Mouse (Mus musculus) liver, embryonic 11.5 days (tissue): ENCODE measurements around the gene Gpr157. TPM values are rescaled to one million over a fixed set of nuclear protein-coding genes. Genes with fewer than 3 reads are reported as not detected.

ENCODE experiments used
- ATAC-seq: fragments of 200-750 bp; cut with Nextera tagmentation; replicated peaks from 2 replicates; pipeline ENCODE4 v1.8.0; 2017; ENCODE audit warnings: moderate number of reproducible peaks, mild to moderate bottlenecking, moderate TSS enrichment, moderate library complexity; ENCODE audit not compliant: low FRiP score
- DNase-seq: peaks from one replicate; pipeline ENCODE4 v3.0.0-alpha.2; 2017; ENCODE audit warnings: low spot score
- H3K27ac ChIP-seq: fragments of 300-500 bp; sonication (generic); 2 replicates; pipeline ENCODE4 v1.5.1; 2014; ENCODE audit warnings: mild to moderate bottlenecking, low read depth, low read length, control low read depth
- H3K27me3 ChIP-seq: fragments of 300-500 bp; sonication (generic); replicated peaks from 2 replicates; pipeline ENCODE4 v1.6.1; 2014; ENCODE audit warnings: low read length, mixed read lengths; ENCODE audit not compliant: control insufficient read depth, insufficient read depth
- H3K36me3 ChIP-seq: fragments of 300-500 bp; sonication (generic); 2 replicates; pipeline ENCODE4 v1.6.1; 2014; ENCODE audit warnings: mild to moderate bottlenecking, low read length, moderate library complexity, mixed read lengths; ENCODE audit not compliant: control insufficient read depth, insufficient read depth
- H3K4me1 ChIP-seq: fragments of 300-500 bp; sonication (generic); replicated peaks from 2 replicates; pipeline ENCODE4 v1.6.1; 2014; ENCODE audit warnings: low read length, mixed read lengths; ENCODE audit not compliant: control insufficient read depth, insufficient read depth
- H3K4me2 ChIP-seq: fragments of 300-500 bp; sonication (generic); 2 replicates; pipeline ENCODE4 v1.6.1; 2014; ENCODE audit warnings: mild to moderate bottlenecking, control low read depth, moderate library complexity
- H3K4me3 ChIP-seq: fragments of 300-500 bp; sonication (generic); 2 replicates; pipeline ENCODE4 v1.5.1; 2014; ENCODE audit warnings: low read depth, low read length, control low read depth
- H3K9ac ChIP-seq: fragments of 300-500 bp; sonication (generic); 2 replicates; pipeline ENCODE4 v1.6.1; 2014; ENCODE audit warnings: low read depth, low read length, control low read depth
- H3K9me3 ChIP-seq: fragments of 300-500 bp; sonication (generic); 2 replicates; pipeline ENCODE4 v1.6.1; 2016; ENCODE audit warnings: low read length, inconsistent platforms, mixed read lengths; ENCODE audit not compliant: control insufficient read depth
- WGBS: fragments of 180-500 bp; shearing (Covaris S2); extraction: QIAGEN DNeasy Blood & Tissue Kit; methylation state at CpG from one replicate; pipeline ENCODE4 v1.1.7; 2014; 5-methylcytosine and 5-hydroxymethylcytosine counted together
- polyA plus RNA-seq: library from polyadenylated mRNA; unstranded; fragments of >200 nt; fragmentation: Nextera tagmentation; extraction: Ambion mirVana; gene quantifications from 2 replicates; pipeline ENCODE4 v1.2.1, GENCODE M21; 2014

Gpr157 gene
- polyA plus RNA-seq, 1 experiment from 2014 or later: 0.29 TPM

- no peaks in the 10 kb centered on the region for H3K4me1 ChIP-seq
- ATAC-seq (no peak), DNase-seq (no peak)
- peaks cover 5% of the 10 kb centered on the region; the same call in 1 of the 2 replicates for H3K27me3 ChIP-seq
- H3K4me2 ChIP-seq: no peak overlapping the region
- no peaks in the 10 kb centered on the region for H3K36me3 ChIP-seq
- 56% methylated on average over 2 of the region's 2 CpGs for WGBS
- H3K9ac ChIP-seq: no peak overlapping the region
- H3K9me3 ChIP-seq: no peaks in the 10 kb centered on the region
- no peak overlapping the region for H3K27ac ChIP-seq
- H3K4me3 ChIP-seq: no peak overlapping the region
Measured at GRCm38 (mm10) chr4:150078646-150079045, 8.5 kb upstream of the Gpr157 start.

DNA sequence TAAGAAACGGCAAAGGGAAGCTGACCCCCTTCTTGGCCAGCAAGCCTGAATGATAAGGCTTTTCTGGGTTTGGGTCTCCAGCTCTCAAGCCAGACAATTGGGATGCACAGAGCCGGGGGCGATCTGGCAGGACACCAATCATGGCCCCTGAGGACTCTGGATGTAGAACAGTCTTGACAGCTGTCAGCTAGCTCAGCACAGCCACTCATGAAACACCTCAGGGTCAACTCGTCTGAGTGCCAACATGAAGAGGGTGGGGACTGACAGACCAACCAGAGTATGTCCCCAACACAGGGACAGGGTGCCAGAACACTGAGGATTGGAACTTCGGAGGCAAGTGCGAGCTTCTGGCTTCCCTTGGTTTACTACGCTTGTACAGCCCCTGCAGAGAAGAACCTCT, 7.9 kb upstream of the Gpr157 start:
- ATAC-seq (no peak), DNase-seq (no peak)
- 70% methylated on average over 7 of the region's 7 CpGs for WGBS
- Histone ChIP-seq H3K4me2 (no peak overlapping the region), H3K27ac (no peak overlapping the region), H3K4me3 (no peak overlapping the region), H3K27me3 (peaks cover 5% of the 10 kb centered on the region; the same call in 1 of the 2 replicates), H3K36me3 (no peaks in the 10 kb centered on the region), H3K9me3 (no peaks in the 10 kb centered on the region), H3K4me1 (no peaks in the 10 kb centered on the region), H3K9ac (no peak overlapping the region)

GRCm38 (mm10) chr4:150080330-150080967, 6.7 kb upstream of the Gpr157 start:
- DNase-seq: no peak
- WGBS: 83% methylated on average over 11 of the region's 11 CpGs
- Histone ChIP-seq H3K4me2 (no peak overlapping the region), H3K27ac (no peak overlapping the region), H3K27me3 (peaks cover 5% of the 10 kb centered on the region; the same call in 1 of the 2 replicates), H3K9me3 (no peaks in the 10 kb centered on the region), H3K36me3 (no peaks in the 10 kb centered on the region), H3K4me1 (no peaks in the 10 kb centered on the region), H3K4me3 (no peak overlapping the region), H3K9ac (no peak overlapping the region)
- no peak for ATAC-seq

DNA sequence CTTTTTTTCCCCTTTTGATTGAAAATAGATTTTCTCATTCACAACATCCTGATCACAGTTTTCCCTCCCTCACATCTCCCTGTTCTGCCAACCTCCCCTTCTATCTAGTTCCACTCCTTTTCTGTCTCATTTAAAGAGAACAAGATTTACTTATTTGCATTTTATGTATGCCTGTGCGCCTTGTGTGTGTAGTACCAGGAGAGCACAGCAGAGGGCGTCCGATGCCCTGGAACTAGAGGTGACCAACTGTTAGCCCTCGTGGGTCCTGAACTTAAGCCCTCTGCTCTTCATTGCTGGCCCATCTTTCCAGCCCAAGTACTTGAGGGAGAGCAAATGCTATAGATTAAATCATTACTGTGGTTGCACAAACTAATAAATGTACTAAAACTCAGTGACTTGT, 1.8 kb upstream of the Gpr157 start:
- Histone ChIP-seq H3K4me1 (peaks cover 6% of the 10 kb centered on the region; the same call in 1 of the 2 replicates), H3K9ac (no peak overlapping the region), H3K36me3 (no peaks in the 10 kb centered on the region), H3K4me2 (no peak overlapping the region), H3K4me3 (no peak overlapping the region), H3K27ac (no peak overlapping the region), H3K27me3 (peaks cover 26% of the 10 kb centered on the region), H3K9me3 (no peaks in the 10 kb centered on the region)
- ATAC-seq (no peak), DNase-seq (no peak)
- 66% methylated on average over 4 of the region's 4 CpGs for WGBS

- DNase-seq (no peak), ATAC-seq (no peak)
- Histone ChIP-seq H3K27ac (no peak overlapping the region), H3K4me1 (peaks cover 6% of the 10 kb centered on the region; the same call in 1 of the 2 replicates), H3K4me3 (peak overlapping the region; percentile 64), H3K4me2 (peak overlapping the region; percentile 100), H3K9ac (no peak overlapping the region), H3K9me3 (no peaks in the 10 kb centered on the region), H3K27me3 (peaks cover 37% of the 10 kb centered on the region), H3K36me3 (no peaks in the 10 kb centered on the region)
- WGBS: 5% methylated on average over 7 of the region's 7 CpGs
Measured at GRCm38 (mm10) chr4:150086841-150087160, 364 bp upstream of the Gpr157 start.

DNA sequence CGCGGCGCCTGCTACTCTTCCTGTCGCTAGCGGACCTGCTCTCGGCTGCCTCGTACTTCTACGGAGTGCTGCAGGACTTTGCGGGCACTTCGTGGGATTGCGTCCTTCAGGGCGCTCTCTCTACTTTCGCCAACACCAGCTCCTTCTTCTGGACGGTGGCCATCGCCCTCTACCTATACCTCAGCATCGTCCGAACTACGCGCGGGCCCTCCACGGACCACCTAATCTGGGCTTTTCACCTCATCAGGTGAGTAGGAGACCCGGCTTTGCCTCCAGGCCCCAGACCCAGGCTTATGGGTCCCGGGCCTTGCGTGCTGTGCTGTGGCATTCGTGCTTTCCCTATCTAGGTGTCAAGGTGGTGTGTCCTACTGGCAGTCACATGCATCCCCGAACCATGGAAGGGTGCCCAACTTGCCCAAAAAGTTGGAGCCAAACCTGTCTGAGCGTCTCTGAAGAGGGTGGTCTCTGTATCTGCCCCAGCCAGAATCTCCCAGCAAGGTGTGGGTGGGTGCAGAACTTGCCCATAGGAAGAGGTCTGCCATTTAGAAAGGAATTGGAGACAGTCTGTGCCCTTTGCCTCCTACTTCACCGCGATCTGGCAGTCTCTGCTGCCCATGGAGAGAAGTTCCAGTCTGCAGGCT, 845 bp downstream of the Gpr157 start:
- no peaks in the 10 kb centered on the region for H3K9me3 ChIP-seq
- peak overlapping the region; percentile 64 for H3K4me3 ChIP-seq
- peaks cover 38% of the 10 kb centered on the region for H3K27me3 ChIP-seq
- DNase-seq (no peak), ATAC-seq (no peak; the same call in 1 of the 2 replicates)
- no peaks in the 10 kb centered on the region for H3K36me3 ChIP-seq
- peak overlapping the region; percentile 63 for H3K9ac ChIP-seq
- peak overlapping the region; percentile 100 for H3K4me2 ChIP-seq
- H3K4me1 ChIP-seq: peaks cover 6% of the 10 kb centered on the region; the same call in 1 of the 2 replicates
- 14% methylated on average over 29 of the region's 29 CpGs for WGBS
- no peak overlapping the region for H3K27ac ChIP-seq

- Histone ChIP-seq H3K9ac (no peak overlapping the region), H3K4me2 (no peak overlapping the region), H3K9me3 (no peaks in the 10 kb centered on the region), H3K4me1 (peaks cover 6% of the 10 kb centered on the region; the same call in 1 of the 2 replicates), H3K27ac (no peak overlapping the region), H3K36me3 (no peaks in the 10 kb centered on the region), H3K4me3 (no peak overlapping the region), H3K27me3 (peaks cover 38% of the 10 kb centered on the region)
- DNase-seq (no peak), ATAC-seq (no peak)
- 67% methylated on average over 10 of the region's 10 CpGs for WGBS
Measured at GRCm38 (mm10) chr4:150089121-150089520, 2.0 kb downstream of the Gpr157 start.

GRCm38 (mm10) chr4:150091887-150092582, 4.9 kb downstream of the Gpr157 start:
- Histone ChIP-seq H3K27me3 (peaks cover 38% of the 10 kb centered on the region), H3K4me2 (no peak overlapping the region), H3K4me1 (peaks cover 6% of the 10 kb centered on the region; the same call in 1 of the 2 replicates), H3K9me3 (no peaks in the 10 kb centered on the region), H3K27ac (no peak overlapping the region), H3K4me3 (no peak overlapping the region), H3K36me3 (no peaks in the 10 kb centered on the region), H3K9ac (no peak overlapping the region)
- no peak for ATAC-seq
- 79% methylated on average over 18 of the region's 18 CpGs for WGBS
- DNase-seq: peak; percentile 64
